Mouse (Mus musculus) kidney, adult 2 months (tissue): ENCODE data around the gene Tsen34.

ENCODE experiments used
- CTCF ChIP-seq: fragments of 200-500 bp; conservative IDR thresholded peaks from 2 replicates; pipeline ENCODE4 v1.5.1; 2011; ENCODE audit warnings: low read depth, mild to moderate bottlenecking, control low read depth, low read length, moderate library complexity, mixed read lengths; ENCODE audit not compliant: insufficient read depth, insufficient read length
- POLR2A ChIP-seq: fragments of 200-500 bp; IDR thresholded peaks from one replicate; pipeline ENCODE4 v1.6.1; 2011; ENCODE audit warnings: low read depth, low read length, control low read depth

GRCm38 (mm10) chr7:3674507-3675227, 18.0 kb upstream of the Tsen34 start:
- TF ChIP-seq CTCF (peak; percentile 93), POLR2A (no peak)
